Mouse (Mus musculus): Measurements from ENCODE around the gene Krt23.

The Krt23 gene

DNA sequence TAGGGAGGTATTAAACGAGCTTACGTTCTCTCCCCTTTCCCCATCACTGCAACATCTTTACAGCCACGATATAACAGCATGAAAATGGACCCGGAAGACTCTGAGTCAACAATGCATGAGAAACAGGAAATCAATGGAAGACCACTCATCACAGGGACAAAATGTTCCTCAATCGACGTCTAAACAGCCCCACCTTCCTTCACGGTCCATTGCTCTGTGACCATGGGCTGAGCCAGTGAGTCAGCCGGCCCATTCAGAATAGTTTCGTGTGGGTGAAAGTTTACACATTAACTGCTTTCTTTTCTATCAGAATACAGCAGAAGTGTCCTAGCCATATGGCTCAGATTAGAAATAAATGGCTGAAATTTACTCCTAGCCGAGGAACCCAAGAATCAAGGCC is 38.2 kb downstream of the Krt23 start:
- DNase-seq (ENCODE audit: extremely low read depth, insufficient read length, low spot score), result no peak

DNA sequence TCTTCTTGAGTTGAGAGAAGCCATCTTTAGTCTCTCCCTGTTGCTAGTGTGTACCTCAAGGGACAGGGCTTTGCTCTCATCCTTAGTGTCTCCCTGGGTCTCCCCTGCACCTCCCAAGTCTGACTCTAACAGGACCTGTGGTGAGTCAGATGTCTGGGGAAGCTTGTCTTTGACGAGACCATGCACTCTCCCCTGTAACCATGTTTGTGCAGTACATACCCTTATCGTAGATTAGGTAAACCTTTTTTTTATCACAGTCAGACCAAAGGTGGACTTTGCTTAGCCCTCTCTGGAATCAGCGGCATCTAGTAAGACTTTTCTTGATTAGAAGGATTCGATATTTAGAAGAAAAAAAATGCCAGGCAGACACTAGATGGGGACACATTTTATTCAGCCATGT is 38.9 kb downstream of the Krt23 start:
- no peak for DNase-seq (ENCODE audit: extremely low read depth, insufficient read length, low spot score)

- no peak for DNase-seq (ENCODE audit: extremely low read depth, insufficient read length, low spot score)
Measured at GRCm38 (mm10) chr11:99448769-99449168, 44.2 kb downstream of the Krt23 start.

DNA sequence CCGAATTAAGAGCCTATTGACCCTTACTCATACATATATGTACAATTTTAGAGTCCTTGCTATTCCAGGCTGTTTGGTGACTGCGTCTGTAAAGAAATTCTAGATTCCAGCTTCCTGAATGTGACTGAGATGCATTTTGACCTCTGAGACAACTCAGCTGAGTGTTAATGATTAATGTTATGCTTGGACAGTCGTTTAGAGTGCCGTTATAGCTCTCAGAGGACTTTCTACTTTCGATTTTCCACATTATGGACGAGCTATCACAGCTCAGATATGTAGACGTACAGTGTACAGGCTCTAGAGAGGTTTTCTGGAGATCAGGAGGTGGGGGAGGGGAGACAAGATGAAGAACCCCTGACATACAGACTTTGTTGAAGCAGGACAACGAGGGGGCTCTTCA is 51.7 kb downstream of the Krt23 start:
- no peak for DNase-seq (ENCODE audit: extremely low read depth, insufficient read length, low spot score)

DNA sequence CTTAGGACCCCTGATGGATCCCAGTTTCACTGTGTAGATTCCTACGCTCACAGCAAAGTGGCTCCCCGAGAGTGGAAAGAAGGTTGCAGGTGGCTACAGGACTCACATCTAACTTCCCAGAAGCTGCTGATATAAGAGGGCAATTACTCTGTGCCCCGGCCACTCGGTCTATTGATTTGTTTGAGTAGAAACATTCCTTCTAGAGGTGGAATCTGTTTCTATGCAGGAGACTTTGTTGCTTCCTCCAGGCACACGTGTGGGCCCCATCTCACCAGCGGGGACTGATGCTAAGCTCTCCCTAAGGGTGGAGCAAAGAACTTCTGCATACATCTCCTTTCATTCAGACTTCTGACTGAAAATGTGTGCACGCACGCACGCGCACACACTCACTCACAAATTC is 53.5 kb downstream of the Krt23 start:
- no peak for DNase-seq (ENCODE audit: extremely low read depth, insufficient read length, low spot score)

GRCm38 (mm10) chr11:99437972-99438371 is 55.0 kb downstream of the Krt23 start, which contains the start of gene Krt20:
Gene Krt20, minus strand, starts transcription at chr11:99438150.
- DNase-seq (ENCODE audit: extremely low read depth, insufficient read length, low spot score), result no peak

- no peak for DNase-seq (ENCODE audit: extremely low read depth, insufficient read length, low spot score)
Measured at GRCm38 (mm10) chr11:99436625-99437024, 56.3 kb downstream of the Krt23 start.

DNA sequence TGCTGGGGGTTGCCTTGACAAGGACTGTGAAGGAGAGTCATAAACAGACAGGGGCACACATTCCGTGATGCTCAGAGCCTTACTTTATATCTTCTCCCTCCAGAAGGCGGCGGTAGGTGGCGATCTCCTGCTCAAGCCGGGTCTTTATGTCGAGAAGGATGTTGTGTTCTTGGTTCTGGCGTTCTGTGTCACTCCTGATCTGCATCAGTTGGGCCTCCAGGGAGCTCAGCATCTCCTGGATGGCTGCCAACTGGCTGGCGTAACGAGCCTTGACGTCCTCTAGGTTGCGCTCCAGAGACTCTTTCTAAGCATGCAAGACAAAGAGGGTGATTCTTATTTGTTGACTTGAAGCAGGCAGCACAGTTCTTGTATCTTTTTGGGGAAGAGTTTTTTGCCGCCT is 62.3 kb downstream of the Krt23 start:
- no peak for DNase-seq (ENCODE audit: extremely low read depth, insufficient read length, low spot score)

All from 3134 (cell line).